Mouse (Mus musculus) C2C12 (cell line): Measurements from ENCODE around the gene St3gal3. TPM values are rescaled to one million over a fixed set of nuclear protein-coding genes. Genes with fewer than 3 reads are reported as not detected.

Experiments used
- H3K27me3 ChIP-seq: one replicate; pipeline ENCODE4 v1.6.1; 2011; ENCODE audit not compliant: control insufficient read depth, insufficient read depth, insufficient read length
- H3K36me3 ChIP-seq: one replicate; pipeline ENCODE4 v1.6.1; 2011; ENCODE audit not compliant: control insufficient read depth, insufficient read depth
- H3K4me3 ChIP-seq: one replicate; pipeline ENCODE4 v1.5.1; 2011; ENCODE audit warnings: mild to moderate bottlenecking, control low read depth; ENCODE audit not compliant: poor library complexity, insufficient read depth, severe bottlenecking
- H3K79me2 ChIP-seq: one replicate; pipeline ENCODE4 v1.6.1; 2011; ENCODE audit not compliant: control insufficient read depth, insufficient read depth
- H3K79me3 ChIP-seq: one replicate; pipeline ENCODE4 v1.6.1; 2011; ENCODE audit warnings: low read depth, control low read depth
- H3ac ChIP-seq: one replicate; pipeline ENCODE3; 2011; ENCODE audit warnings: low read depth; ENCODE audit not compliant: control insufficient read depth, insufficient read length
- CEBPB ChIP-seq: IDR thresholded peaks from one replicate; pipeline ENCODE4 v1.6.1; 2011; ENCODE audit warnings: low read depth, mild to moderate bottlenecking, control low read depth, moderate library complexity
- CTCF ChIP-seq: IDR thresholded peaks from one replicate; pipeline ENCODE4 v1.5.1; 2011; ENCODE audit not compliant: control insufficient read depth, insufficient read depth, insufficient read length
- FOSL1 ChIP-seq: IDR thresholded peaks from one replicate; pipeline ENCODE4 v1.8.0; 2011; ENCODE audit warnings: mild to moderate bottlenecking, low read length; ENCODE audit not compliant: poor library complexity, insufficient read depth, severe bottlenecking
- MAX ChIP-seq: IDR thresholded peaks from one replicate; pipeline ENCODE4 v1.6.1; 2011; ENCODE audit warnings: mild to moderate bottlenecking, control low read depth
- MYOD1 ChIP-seq: IDR thresholded peaks from one replicate; pipeline ENCODE4 v1.6.1; 2011; ENCODE audit warnings: low read depth; ENCODE audit not compliant: control insufficient read depth, insufficient read length
- MYOG ChIP-seq: IDR thresholded peaks from one replicate; pipeline ENCODE4 v1.6.1; 2011; ENCODE audit not compliant: control insufficient read depth, insufficient read length; ENCODE audit errors: extremely low read depth
- USF1 ChIP-seq: IDR thresholded peaks from one replicate; pipeline ENCODE4 v1.6.1; 2011; ENCODE audit warnings: low read depth, mild to moderate bottlenecking, control low read depth, moderate library complexity
- polyA plus RNA-seq: library from polyadenylated mRNA; unstranded; fragments of >200 nt; fragmentation: generic; extraction: Trizol; gene quantifications from one replicate; pipeline ENCODE4 v1.2.1, GENCODE M21; 2012; ENCODE audit warnings: missing spikeins

Gene St3gal3
- polyA plus RNA-seq, 1 experiment, result 20.4 TPM

DNA sequence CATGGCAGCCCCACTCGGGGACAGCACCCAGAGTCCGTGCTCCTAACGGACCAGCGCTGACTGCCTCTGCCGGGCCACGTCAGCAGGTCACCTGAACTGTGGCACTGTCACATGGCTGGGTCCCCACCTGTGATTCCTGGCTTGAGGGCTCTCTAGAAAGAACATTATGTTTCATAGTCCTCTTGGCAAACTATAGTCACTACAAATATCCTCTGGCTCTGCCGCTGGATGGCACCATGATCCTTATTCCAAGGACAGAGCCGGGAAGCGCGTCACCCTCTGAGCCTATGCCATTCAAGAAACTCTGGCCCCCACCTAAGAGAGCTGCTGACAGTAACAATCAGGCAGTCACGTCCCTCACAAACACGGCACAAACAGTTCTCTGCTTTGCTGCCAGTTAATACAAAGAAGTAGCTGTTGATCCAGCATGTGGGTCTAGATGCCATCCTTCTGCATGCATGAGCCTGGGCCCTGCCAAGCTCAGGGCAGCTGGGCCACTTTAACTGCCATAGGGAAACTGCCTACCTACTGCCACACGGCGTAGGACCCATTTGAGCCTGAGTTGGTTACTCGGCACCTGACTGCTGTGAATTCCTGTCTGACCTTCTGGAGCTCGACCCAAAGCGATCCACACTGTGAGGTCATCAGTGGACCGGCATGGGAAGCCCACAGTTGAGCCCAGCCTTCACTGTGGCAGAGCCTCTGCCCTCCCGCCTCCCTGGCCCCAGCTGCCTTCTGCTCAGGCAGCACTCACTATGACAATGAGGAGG is 13.0 kb upstream of the St3gal3 start:
- no peak overlapping the region for H3K4me3 ChIP-seq
- H3K36me3 ChIP-seq, result peaks cover 72% of the 10 kb centered on the region
- TF ChIP-seq MAX (no peak), CEBPB (no peak), FOSL1 (no peak), MYOG (no peak), CTCF (no peak), USF1 (no peak), MYOD1 (no peak)
- H3K27me3 ChIP-seq, result no peaks in the 10 kb centered on the region
- no peaks in the 10 kb centered on the region for H3K79me3 ChIP-seq
- H3ac ChIP-seq, result no peak overlapping the region
- no peaks in the 10 kb centered on the region for H3K79me2 ChIP-seq

DNA sequence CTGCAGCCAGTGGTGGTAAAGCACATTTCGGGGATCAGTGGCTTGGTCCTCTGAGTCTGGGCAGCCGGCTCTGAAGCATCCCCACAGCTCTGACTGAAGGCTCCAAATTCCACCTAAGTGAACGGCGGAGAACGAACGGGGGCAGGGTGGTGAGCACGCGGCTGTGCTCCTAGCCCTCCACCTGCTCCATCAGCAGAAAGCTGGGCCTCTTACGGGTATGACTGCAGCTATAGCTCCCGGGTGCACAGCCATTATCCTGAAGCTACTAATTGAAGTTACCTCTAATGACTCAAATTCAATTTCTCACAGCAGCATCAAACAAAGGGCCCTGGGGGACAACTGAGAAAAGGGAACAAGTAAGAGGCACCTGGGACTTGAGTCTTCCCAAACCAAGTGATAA is 12.4 kb upstream of the St3gal3 start:
- TF ChIP-seq MAX (no peak), CEBPB (no peak), USF1 (no peak), MYOG (no peak), CTCF (no peak), FOSL1 (no peak), MYOD1 (no peak)
- Histone ChIP-seq H3K79me3 (no peaks in the 10 kb centered on the region), H3K27me3 (no peaks in the 10 kb centered on the region), H3ac (no peak overlapping the region), H3K4me3 (no peak overlapping the region), H3K36me3 (peaks cover 76% of the 10 kb centered on the region), H3K79me2 (no peaks in the 10 kb centered on the region)

DNA sequence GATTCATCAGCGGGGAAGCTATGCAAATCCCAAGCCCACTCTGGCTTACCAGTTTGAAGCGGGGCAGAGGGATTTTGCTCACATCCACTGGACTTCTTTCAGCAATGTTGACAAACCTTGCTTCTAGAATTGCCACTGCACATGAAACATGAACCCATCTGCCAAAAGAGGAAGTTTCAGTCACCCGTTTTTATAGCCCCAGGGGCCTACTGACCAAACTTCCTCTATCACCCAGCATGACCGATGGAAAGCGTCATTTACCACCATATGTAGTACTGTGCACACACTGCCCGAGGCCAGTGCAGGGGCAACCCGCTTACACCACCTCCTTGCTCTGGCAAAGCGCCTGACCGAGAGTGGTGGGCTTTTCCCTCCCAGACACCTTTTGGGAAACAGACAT is 9.6 kb upstream of the St3gal3 start:
- TF ChIP-seq MYOG (no peak), CTCF (no peak), MYOD1 (no peak), CEBPB (no peak), FOSL1 (no peak), USF1 (no peak), MAX (no peak)
- Histone ChIP-seq H3K27me3 (no peaks in the 10 kb centered on the region), H3K79me3 (no peaks in the 10 kb centered on the region), H3ac (no peak overlapping the region), H3K4me3 (no peak overlapping the region), H3K36me3 (peaks cover 86% of the 10 kb centered on the region), H3K79me2 (no peaks in the 10 kb centered on the region)

DNA sequence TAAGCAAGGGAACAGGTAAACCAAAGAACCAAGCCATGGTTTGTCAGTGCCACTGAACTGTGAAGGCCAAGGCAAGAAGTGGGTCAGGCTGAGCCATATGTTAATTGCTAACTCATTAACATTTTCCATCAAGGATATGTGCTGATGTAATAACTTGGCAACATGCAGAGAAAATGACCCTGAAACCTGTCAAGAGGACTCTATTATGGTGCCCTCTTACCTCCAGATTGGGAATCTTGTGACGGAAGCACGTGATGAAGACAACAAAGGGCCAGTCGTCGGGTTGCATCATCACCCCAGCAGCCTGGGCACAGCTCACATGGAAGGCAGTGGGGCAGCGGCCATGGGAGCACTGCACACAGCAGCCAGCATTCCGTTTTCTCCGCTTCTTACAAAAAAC is 9.0 kb upstream of the St3gal3 start:
- no peaks in the 10 kb centered on the region for H3K27me3 ChIP-seq
- H3ac ChIP-seq, result no peak overlapping the region
- H3K79me3 ChIP-seq, result no peaks in the 10 kb centered on the region
- TF ChIP-seq FOSL1 (no peak), CTCF (no peak), MAX (no peak), MYOD1 (no peak), MYOG (no peak), CEBPB (no peak), USF1 (no peak)
- peaks cover 83% of the 10 kb centered on the region for H3K36me3 ChIP-seq
- no peaks in the 10 kb centered on the region for H3K79me2 ChIP-seq
- H3K4me3 ChIP-seq, result no peak overlapping the region

DNA sequence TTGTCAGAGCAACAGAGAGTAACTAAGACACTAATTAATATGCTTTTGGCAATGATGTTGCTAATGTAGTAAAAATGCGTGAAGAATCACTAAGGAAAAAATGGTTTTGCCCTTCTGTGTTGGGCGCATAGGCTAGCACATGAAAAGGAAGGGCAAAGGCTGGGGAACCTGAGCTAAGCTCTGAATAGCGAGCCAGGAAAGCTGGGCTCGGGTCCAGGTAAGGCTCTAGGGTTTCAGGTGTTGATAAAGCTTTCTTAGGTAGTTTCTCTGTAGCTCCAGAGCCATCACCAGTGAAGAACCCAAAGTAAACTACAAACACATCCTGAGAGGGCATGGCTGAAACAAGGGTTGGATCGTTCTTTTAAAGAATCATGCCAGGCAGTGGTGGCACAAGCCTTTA is 6.8 kb upstream of the St3gal3 start:
- no peaks in the 10 kb centered on the region for H3K79me2 ChIP-seq
- no peak overlapping the region for H3K4me3 ChIP-seq
- no peak overlapping the region for H3ac ChIP-seq
- H3K27me3 ChIP-seq, result no peaks in the 10 kb centered on the region
- H3K36me3 ChIP-seq, result peaks cover 80% of the 10 kb centered on the region
- H3K79me3 ChIP-seq, result no peaks in the 10 kb centered on the region
- no peak for TF ChIP-seq MYOG
- no peak for TF ChIP-seq FOSL1
- no peak for TF ChIP-seq MYOD1
- no peak for TF ChIP-seq USF1
- no peak for TF ChIP-seq CEBPB
- TF ChIP-seq CTCF, result no peak
- TF ChIP-seq MAX, result no peak

DNA sequence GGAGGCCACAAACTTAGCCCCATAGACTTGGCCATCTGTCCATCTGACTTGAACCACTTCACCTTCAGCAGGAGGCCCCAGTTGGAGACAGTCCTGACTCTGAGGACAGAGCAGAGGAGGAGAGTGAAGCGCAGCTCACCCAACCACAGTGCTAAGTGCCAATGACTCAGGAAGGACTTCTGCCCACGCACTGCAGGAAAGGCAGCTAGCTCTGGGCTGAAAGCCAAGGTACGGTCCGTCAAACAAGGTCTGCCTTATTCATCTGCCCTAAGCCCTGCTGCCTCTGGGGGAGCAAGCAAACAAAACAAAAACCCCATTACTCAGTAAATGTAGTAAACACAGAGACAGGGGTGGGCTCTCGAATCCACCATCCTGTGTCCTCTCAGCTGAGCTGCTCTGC is 4.2 kb upstream of the St3gal3 start:
- TF ChIP-seq CTCF (no peak), MYOG (no peak), MYOD1 (peak; percentile 17), FOSL1 (no peak), CEBPB (no peak), MAX (no peak)
- Histone ChIP-seq H3K27me3 (no peaks in the 10 kb centered on the region), H3K36me3 (peaks cover 59% of the 10 kb centered on the region), H3ac (peak overlapping the region; percentile 35), H3K79me2 (peaks cover 6% of the 10 kb centered on the region), H3K79me3 (peaks cover 2% of the 10 kb centered on the region), H3K4me3 (no peak overlapping the region)
